Mouse (Mus musculus) bone marrow macrophage, adult 2 months (primary cell): ENCODE data around the gene Med26.

Source experiments
- CTCF ChIP-seq: IDR thresholded peaks from 2 replicates; pipeline ENCODE4 v1.5.1; 2012; ENCODE audit warnings: low read depth, mild to moderate bottlenecking, low read length, moderate library complexity
- POLR2A ChIP-seq: IDR thresholded peaks from 2 replicates; pipeline ENCODE4 v1.6.1; 2012; ENCODE audit warnings: mild to moderate bottlenecking, low read depth, low read length, borderline replicate concordance

- no peak for TF ChIP-seq CTCF
- no peak for TF ChIP-seq POLR2A
Measured at GRCm38 (mm10) chr8:72577266-72577665, 29.2 kb upstream of the Med26 start.
